Mouse (Mus musculus) monocyte, adult 5-6 weeks (primary cell): Measurements from ENCODE around the gene Zmym2. TPM values are rescaled to one million over a fixed set of nuclear protein-coding genes. Genes with fewer than 3 reads are reported as not detected.

Source experiments
- ATAC-seq: fragments of 153-309, 156-312 bp; replicated peaks from 2 replicates; pipeline ENCODE4 v1.8.0; 2017; ENCODE audit warnings: mild to moderate bottlenecking; ENCODE audit not compliant: low TSS enrichment, insufficient number of reproducible peaks, severe bottlenecking, poor library complexity, low FRiP score
- total RNA-seq: library from RNA; stranded (forward); fragments of 200-1000, 200-491, 200-594 nt; gene quantifications from 3 replicates; pipeline ENCODE4 v1.2.3, GENCODE M21; 2017

Gene Zmym2
- total RNA-seq, 1 experiment from 2014 or later, result 59.4 TPM

- ATAC-seq, result no peak
These were observed 11.0 kb downstream of the Zmym2 start for GRCm38 (mm10) chr14:56897475-56897874.

DNA sequence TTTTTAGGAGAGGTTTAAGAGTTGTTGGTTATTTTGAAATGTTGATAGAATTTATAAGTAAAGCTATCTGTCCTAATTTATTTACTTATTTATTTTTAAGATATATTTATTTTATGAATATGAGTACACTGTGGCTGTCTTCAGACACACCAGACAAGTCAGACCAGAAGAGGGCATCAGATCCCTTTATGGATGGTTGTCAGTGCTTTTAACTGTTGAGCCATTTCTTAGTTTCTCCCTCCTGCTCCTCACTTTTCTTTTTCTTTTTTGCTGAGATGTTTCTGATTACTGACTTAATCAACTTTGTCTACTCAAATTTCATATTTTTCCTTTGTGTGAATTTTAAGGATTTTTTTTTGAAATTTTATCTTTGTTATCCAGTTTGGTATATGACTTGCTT lies 13.2 kb downstream of the Zmym2 start:
- ATAC-seq, result no peak

DNA sequence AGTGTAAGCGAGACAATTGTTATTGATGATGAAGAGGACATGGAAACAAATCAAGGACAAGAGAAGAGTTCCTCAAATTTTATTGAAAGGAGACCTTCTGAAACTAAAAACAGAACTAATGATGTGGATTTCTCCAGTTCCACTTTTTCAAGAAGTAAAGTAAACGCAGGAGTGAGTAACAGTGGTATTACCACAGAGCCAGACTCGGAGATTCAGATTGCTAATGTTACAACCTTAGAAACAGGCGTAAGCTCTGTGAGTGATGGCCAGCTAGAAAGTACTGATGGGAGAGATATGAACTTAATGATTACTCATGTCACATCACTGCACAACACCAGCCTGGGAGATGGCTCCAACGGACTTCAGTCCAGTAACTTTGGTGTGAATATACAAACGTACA lies 16.6 kb downstream of the Zmym2 start:
- ATAC-seq, result peak; percentile 79

DNA sequence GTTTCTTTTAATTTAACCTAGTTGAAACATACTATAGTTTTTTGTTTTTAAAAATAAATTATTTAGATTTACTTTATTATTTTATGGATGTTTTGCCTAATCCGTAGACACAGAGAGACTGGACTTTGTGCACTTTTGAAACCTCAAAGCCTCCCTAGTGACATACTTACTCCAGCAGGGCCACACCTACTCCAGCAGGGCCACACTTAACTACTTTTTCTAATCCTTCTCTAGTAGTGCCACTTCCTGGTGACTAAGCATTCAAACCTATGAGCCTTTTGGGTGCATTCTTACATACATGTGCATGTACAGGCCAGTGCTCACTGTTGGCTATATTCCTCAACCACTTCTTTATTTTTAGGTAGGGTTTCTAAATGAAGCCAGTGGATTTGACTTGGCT lies 19.2 kb downstream of the Zmym2 start:
- no peak for ATAC-seq

GRCm38 (mm10) chr14:56918532-56918931 lies 32.1 kb downstream of the Zmym2 start:
- ATAC-seq, result peak; percentile 79

GRCm38 (mm10) chr14:56935481-56935880 lies 49.0 kb downstream of the Zmym2 start:
- no peak for ATAC-seq

GRCm38 (mm10) chr14:56939903-56940302 lies 53.5 kb downstream of the Zmym2 start:
- ATAC-seq, result no peak

DNA sequence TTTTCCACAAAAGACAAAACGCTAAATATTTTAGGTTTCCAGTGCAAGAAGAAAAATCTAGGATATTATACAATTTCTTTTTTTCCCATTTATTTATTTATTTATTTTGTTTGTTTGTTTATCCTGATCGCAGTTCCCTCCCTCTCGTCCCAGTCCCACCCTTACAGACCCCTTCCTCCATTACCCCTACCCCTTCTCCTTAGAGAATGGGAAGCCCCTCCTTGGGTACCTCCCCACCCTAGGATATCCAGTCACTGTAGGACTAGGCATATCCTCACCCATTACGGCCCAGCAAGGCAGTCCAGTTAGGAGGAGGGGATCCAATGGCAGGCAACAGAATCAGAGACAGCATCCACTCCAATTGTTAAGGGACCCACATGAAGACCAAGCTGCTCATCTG lies 66.5 kb downstream of the Zmym2 start:
- no peak for ATAC-seq

- ATAC-seq, result no peak
These were observed 67.9 kb downstream of the Zmym2 start for GRCm38 (mm10) chr14:56954393-56954792.

GRCm38 (mm10) chr14:56963969-56964734 lies 77.7 kb downstream of the Zmym2 start:
- 0 out of 2 replicates have a peak, but pooled peaks have one; percentile 43 for ATAC-seq

GRCm38 (mm10) chr14:56969653-56970052 lies 83.2 kb downstream of the Zmym2 start:
- no peak for ATAC-seq

DNA sequence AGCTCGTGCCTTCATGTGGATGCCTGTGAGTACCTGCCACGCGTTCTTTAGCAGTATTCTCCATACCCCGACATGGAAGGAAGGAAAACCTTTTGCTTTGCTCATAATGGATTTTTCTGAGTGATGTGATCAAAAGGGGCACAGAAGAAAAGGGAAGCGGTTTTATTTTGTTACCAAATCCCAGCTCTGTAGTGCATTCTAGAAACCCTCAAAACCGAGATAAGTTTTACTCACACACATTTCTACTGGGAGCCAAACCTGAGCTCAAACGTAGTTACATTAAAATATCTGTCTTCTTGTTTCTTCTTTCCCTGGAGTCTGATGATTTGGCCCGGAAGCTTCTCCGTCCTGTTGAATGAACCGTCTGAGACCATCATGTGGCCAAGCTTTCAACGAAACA lies 83.7 kb downstream of the Zmym2 start:
- ATAC-seq, result no peak

DNA sequence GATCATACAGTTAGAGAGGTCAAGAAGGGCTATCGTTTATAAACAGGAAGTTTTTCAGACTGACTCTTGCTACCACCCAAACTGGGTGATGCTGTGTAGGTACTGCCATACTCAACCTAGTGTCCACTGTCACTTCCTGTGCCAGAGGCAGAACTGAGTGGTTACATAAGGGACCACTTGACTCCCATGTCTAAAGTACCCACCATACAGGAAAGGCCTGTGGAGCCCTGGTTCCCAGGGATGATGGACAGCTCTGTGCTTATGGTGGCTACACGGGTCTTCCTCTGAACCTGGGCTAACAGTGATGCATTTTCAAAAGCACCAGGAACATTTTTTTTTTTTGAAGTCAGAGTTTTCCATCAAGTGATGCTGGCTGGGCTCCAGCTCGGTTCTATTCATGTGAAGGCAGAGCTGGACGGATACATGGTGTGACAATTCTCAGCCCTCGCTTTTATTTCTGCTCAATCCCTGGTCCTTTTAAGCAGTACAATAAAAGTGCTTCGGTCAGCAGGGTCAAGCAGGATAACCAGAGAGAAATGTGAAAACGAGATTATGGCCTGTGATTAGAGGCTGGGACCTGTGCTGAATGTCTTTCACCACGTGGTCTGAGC lies 91.7 kb downstream of the Zmym2 start:
- no peak for ATAC-seq

GRCm38 (mm10) chr14:56988621-56989020 lies 102.2 kb downstream of the Zmym2 start:
- no peak for ATAC-seq

Other genes starting within 250 kb of the Zmym2 start
- gene Mphosph8, start 218.4 kb upstream of the Zmym2 start, total RNA-seq, result 20.5 to 54.0 TPM (median 23.9 TPM) in 3 replicates
- gene Pspc1, start 108.3 kb upstream of the Zmym2 start, total RNA-seq, result 62.4 to 138 TPM (median 119 TPM) in 3 replicates
- gene Zmym5, start 74.9 kb upstream of the Zmym2 start, total RNA-seq, result 36.4 to 50.8 TPM (median 44.7 TPM) in 3 replicates
- not detected in 3 replicates for gene Gja3, start 171.4 kb downstream of the Zmym2 start, total RNA-seq
- 8.2 to 9.6 TPM (median 9.0 TPM) in 3 replicates for gene Gjb2, start 218.0 kb downstream of the Zmym2 start, total RNA-seq
- gene Gm4491, start 229.2 kb downstream of the Zmym2 start, total RNA-seq, result not detected in 3 replicates
- not detected in 3 replicates for gene Gjb6, start 247.0 kb downstream of the Zmym2 start, total RNA-seq